ENCODE assay signal across 9 mouse cellular contexts in genomic region chr10:81400371-81401204, GRCm38 (mm10). TPM values are rescaled to one million over a fixed set of nuclear protein-coding genes. Genes with fewer than 3 reads are reported as not detected.
DNase-seq lines count a peak whose midpoint lies in the region; ATAC-seq lines count a peak whose summit lies in the region.
"Had no signal": no experiment of that assay in that cellular context is flagged by ENCODE, and none has a peak within 500 bp of the region (broad histone marks: within the 10 kb centered on the region; RNA-seq: fewer than 3 reads in every experiment).

No protein-coding gene starts in this region.

- H3K4me2 ChIP-seq in heart, embryonic 13.5 days: peak overlapping the region; percentile 63
- H3K4me2 ChIP-seq in forebrain, embryonic 15.5 days (replicated peaks): peak overlapping the region; percentile 43

- H3K9me3 ChIP-seq in heart, embryonic 13.5 days: no peaks in the 10 kb centered on the region
- no peaks in the 10 kb centered on the region for H3K9me3 ChIP-seq in forebrain, embryonic 15.5 days
- no peaks in the 10 kb centered on the region for H3K9me3 ChIP-seq in midbrain, embryonic 10.5 days (replicated peaks)

- H3K4me3 ChIP-seq in heart, embryonic 13.5 days: no peak overlapping the region
- H3K4me3 ChIP-seq in forebrain, embryonic 15.5 days: peak overlapping the region; percentile 26
- peak overlapping the region; percentile 41; the same call in 1 of the 2 replicates for H3K4me3 ChIP-seq in midbrain, embryonic 10.5 days

- intact Hi-C loops in heart, postnatal 36 days (cut with DNase I): no loop called here

- peaks cover 8% of the 10 kb centered on the region; the same call in 1 of the 2 replicates for H3K27me3 ChIP-seq in heart, embryonic 13.5 days (replicated peaks)
- peaks cover 7% of the 10 kb centered on the region; the same call in 1 of the 2 replicates for H3K27me3 ChIP-seq in forebrain, embryonic 15.5 days
- H3K27me3 ChIP-seq in midbrain, embryonic 10.5 days (ENCODE audit: low read depth, poor library complexity, severe bottlenecking): peaks cover 87% of the 10 kb centered on the region

- no peak for DNase-seq in heart, postnatal 36 days
- DNase-seq in midbrain, embryonic 10.5 days (ENCODE audit: low spot score): no peak
- no peak for DNase-seq in spleen, adult 18-20 months
- DNase-seq in testis, postnatal 10 days (ENCODE audit: low spot score): no peak
- DNase-seq in layer of hippocampus, postnatal 14 days (ENCODE audit: low spot score in 2 of 2): no peak

- H3K9ac ChIP-seq in heart, embryonic 13.5 days: peak overlapping the region; percentile 61
- peak overlapping the region; percentile 34; the same call in 1 of the 2 replicates for H3K9ac ChIP-seq in forebrain, embryonic 15.5 days (replicated peaks)

- H3K36me3 ChIP-seq in heart, embryonic 13.5 days: peaks cover 73% of the 10 kb centered on the region
- H3K36me3 ChIP-seq in forebrain, embryonic 15.5 days: peaks cover 11% of the 10 kb centered on the region; the same call in 1 of the 2 replicates
- peaks cover 13% of the 10 kb centered on the region; the same call in 1 of the 2 replicates for H3K36me3 ChIP-seq in midbrain, embryonic 10.5 days

- H3K4me1 ChIP-seq in heart, embryonic 13.5 days: peaks cover 50% of the 10 kb centered on the region
- H3K4me1 ChIP-seq in forebrain, embryonic 15.5 days: peaks cover 48% of the 10 kb centered on the region
- H3K4me1 ChIP-seq in midbrain, embryonic 10.5 days: peaks cover 74% of the 10 kb centered on the region

- ATAC-seq in heart, embryonic 13.5 days (ENCODE audit: extremely low read depth, insufficient number of reproducible peaks, low FRiP score, low TSS enrichment): no peak
- peak; percentile 57; the same call in 1 of the 2 replicates for ATAC-seq in cerebellum, adult (ENCODE audit: insufficient number of reproducible peaks, low FRiP score, low TSS enrichment)
- no peak for ATAC-seq in forebrain, embryonic 15.5 days (replicated peaks)

- WGBS in heart, embryonic 13.5 days: 63% methylated on average over 22 of the region's 22 CpGs
- 45% methylated on average over 21 of the region's 22 CpGs for WGBS in forebrain, embryonic 15.5 days
- WGBS in midbrain, embryonic 10.5 days: 39% methylated on average over 22 of the region's 22 CpGs

- H3K27ac ChIP-seq in heart, embryonic 13.5 days (replicated peaks): peak overlapping the region; percentile 96
- H3K27ac ChIP-seq in forebrain, embryonic 15.5 days (replicated peaks): peak overlapping the region; percentile 79
- H3K27ac ChIP-seq in midbrain, embryonic 10.5 days (replicated peaks): peak overlapping the region; percentile 90

RNA-seq across cellular contexts. Expression of gene Smim24, which starts 7.7 kb away (rescaled TPM):
- polyA plus RNA-seq in heart, embryonic 13.5 days (2015; fragmentation: Nextera tagmentation; extraction: Ambion mirVana): 2.7 and 3.1 TPM in 2 replicates
- 1 to 10 TPM; 2.2 to 2.4 TPM for total RNA-seq in heart, postnatal 36 days (2021)
- 1.2 and 1.8 TPM in 2 replicates for polyA plus RNA-seq in forebrain, embryonic 15.5 days (2015; fragmentation: Nextera tagmentation; extraction: Ambion mirVana)
- 1.7 and 2.3 TPM in 2 replicates for polyA plus RNA-seq in midbrain, embryonic 10.5 days (2016; fragmentation: Nextera tagmentation; extraction: Ambion mirVana)
- total RNA-seq in layer of hippocampus, postnatal 14 days (2021): 1 to 10 TPM; 1.1 to 1.5 TPM

RNA-seq across cellular contexts. Expression of gene Gm48552, which starts 11.8 kb away (rescaled TPM):
- 0.82 and 1.1 TPM in 2 replicates for polyA plus RNA-seq in heart, embryonic 13.5 days (2015; fragmentation: Nextera tagmentation; extraction: Ambion mirVana)
- under 1 TPM in 1 of 2 experiments, not detected in 1; 0.62 TPM for total RNA-seq in heart, postnatal 36 days (2021)
- polyA plus RNA-seq in forebrain, embryonic 15.5 days (2015; fragmentation: Nextera tagmentation; extraction: Ambion mirVana): 2.9 and 3.1 TPM in 2 replicates
- polyA plus RNA-seq in midbrain, embryonic 10.5 days (2016; fragmentation: Nextera tagmentation; extraction: Ambion mirVana): 1.7 and 2.9 TPM in 2 replicates
- 1 to 10 TPM; 2.8 to 5.4 TPM for total RNA-seq in layer of hippocampus, postnatal 14 days (2021)
- total RNA-seq: hematopoietic stem cell, adult 5-6 weeks had no signal

RNA-seq across cellular contexts. Expression of gene Gm48551, which starts 16.3 kb away (rescaled TPM):
- polyA plus RNA-seq in heart, embryonic 13.5 days (2015; fragmentation: Nextera tagmentation; extraction: Ambion mirVana): 2.1 and 2.3 TPM in 2 replicates
- total RNA-seq in heart, postnatal 36 days (2021): 1 to 10 TPM; 1.1 to 2.0 TPM
- 5.4 and 6.6 TPM in 2 replicates for polyA plus RNA-seq in forebrain, embryonic 15.5 days (2015; fragmentation: Nextera tagmentation; extraction: Ambion mirVana)
- polyA plus RNA-seq in midbrain, embryonic 10.5 days (2016; fragmentation: Nextera tagmentation; extraction: Ambion mirVana): 2.9 and 3.4 TPM in 2 replicates
- 1 to 10 TPM; 3.1 to 4.5 TPM for total RNA-seq in layer of hippocampus, postnatal 14 days (2021)

RNA-seq across cellular contexts. Expression of gene Dohh, which starts 16.4 kb away (rescaled TPM):
- polyA plus RNA-seq in heart, embryonic 13.5 days (2015; fragmentation: Nextera tagmentation; extraction: Ambion mirVana): 69.7 and 73.6 TPM in 2 replicates
- 10 to 100 TPM; 50.3 to 52.2 TPM for total RNA-seq in heart, postnatal 36 days (2021)
- polyA plus RNA-seq in forebrain, embryonic 15.5 days (2015; fragmentation: Nextera tagmentation; extraction: Ambion mirVana): 88.2 and 89.0 TPM in 2 replicates
- 93.4 and 98.7 TPM in 2 replicates for polyA plus RNA-seq in midbrain, embryonic 10.5 days (2016; fragmentation: Nextera tagmentation; extraction: Ambion mirVana)
- 10 to 100 TPM; 73.7 to 74.3 TPM for total RNA-seq in layer of hippocampus, postnatal 14 days (2021)

RNA-seq across cellular contexts. Expression of gene Fzr1, which starts 22.3 kb away (rescaled TPM):
- 72.2 and 78.1 TPM in 2 replicates for polyA plus RNA-seq in heart, embryonic 13.5 days (2015; fragmentation: Nextera tagmentation; extraction: Ambion mirVana)
- 10 to 100 TPM; 27.8 to 29.4 TPM for total RNA-seq in heart, postnatal 36 days (2021)
- polyA plus RNA-seq in forebrain, embryonic 15.5 days (2015; fragmentation: Nextera tagmentation; extraction: Ambion mirVana): 133 and 135 TPM in 2 replicates
- 138 and 146 TPM in 2 replicates for polyA plus RNA-seq in midbrain, embryonic 10.5 days (2016; fragmentation: Nextera tagmentation; extraction: Ambion mirVana)
- total RNA-seq in layer of hippocampus, postnatal 14 days (2021): 10 to 100 TPM; 68.6 to 73.2 TPM
